In the genomic region with DNA sequence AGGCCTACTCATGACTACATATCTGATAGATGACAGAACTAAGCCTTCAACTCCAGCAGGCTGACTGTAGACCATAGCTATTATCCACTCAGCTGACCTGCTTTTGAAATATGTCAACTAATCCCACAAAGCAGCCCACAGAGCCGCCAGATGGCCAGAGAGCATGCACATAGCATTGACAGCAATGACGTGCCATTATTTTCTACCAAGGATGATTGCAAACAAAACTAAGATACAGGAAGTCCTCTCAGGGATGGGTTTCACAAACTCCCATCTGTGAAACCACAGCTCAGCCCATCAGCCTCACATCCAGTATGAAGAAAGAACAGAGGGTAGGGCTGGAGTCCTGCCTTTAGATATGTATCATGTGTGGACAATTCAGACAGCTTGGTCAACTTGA, we compare ENCODE assay signal across 15 mouse cellular contexts. TPM values are rescaled to one million over a fixed set of nuclear protein-coding genes. Genes with fewer than 3 reads are reported as not detected.
DNase-seq lines count a peak whose midpoint lies in the region; ATAC-seq lines count a peak whose summit lies in the region.
"Had no signal": no experiment of that assay in that cellular context is flagged by ENCODE, and none has a peak within 500 bp of the region (broad histone marks: within the 10 kb centered on the region; RNA-seq: fewer than 3 reads in every experiment).

No protein-coding gene starts in this region.

- peak; percentile 5 for DNase-seq in cerebellum, adult 9-10 months
- DNase-seq in cerebellum, adult 11-12 months, result no peak
- peak; percentile 56 for DNase-seq in 3T3-L1 (ENCODE audit: low read depth, low spot score)
- DNase-seq in monocyte, adult 2 months (ENCODE audit: low read depth in 1 of 2, low spot score in 2 of 2), result peak; percentile 19 to 39
- DNase-seq in gastrocnemius, postnatal 14 days, result no peak
- DNase-seq in adrenal gland, postnatal 4 days (ENCODE audit: low spot score in 2 of 2), result no peak
- DNase-seq in spleen, postnatal 14 days (ENCODE audit: low spot score in 2 of 2), result no peak
- DNase-seq: adrenal gland, postnatal 25 days; heart, adult 2 months; heart, postnatal 10 days; layer of hippocampus, adult 9-11 months; thymus, postnatal 14 days had no signal

- intact Hi-C loops in gastrocnemius, postnatal 14 days (cut with DNase I; ENCODE audit: low total_unique reads), result no loop called here

- ATAC-seq in hematopoietic stem cell, adult 5-6 weeks (replicated peaks in 1 of 2; ENCODE audit: insufficient read depth in 1 of 2, low FRiP score in 2 of 2, low TSS enrichment in 1 of 2, low read depth in 1 of 2, poor library complexity in 2 of 2, severe bottlenecking in 2 of 2), result peak; percentile 32 to 53; a peak in 2 of 4 replicates
- ATAC-seq: hindbrain, embryonic 16.5 days had no signal

RNA-seq across cellular contexts. Expression of a gene that starts 39.8 kb away (rescaled TPM):
- total RNA-seq in hematopoietic stem cell, adult 5-6 weeks (2017), result 16.3 and 16.8 TPM in 2 replicates
- total RNA-seq in gastrocnemius, postnatal 14 days (2021), result under 1 TPM in 1 of 2 experiments, not detected in 1; 0.20 TPM
- total RNA-seq in adrenal gland, postnatal 4 days (2021), result 1 to 10 TPM; 1.0 to 1.8 TPM
- total RNA-seq: MEL had no signal

Comparison
In these comparisons a context has a peak if more than half of its experiments do, and no peak if none do; other contexts are left out.
1. DNase-seq: peak in cerebellum, adult 9-10 months (single experiment), 3T3-L1 (single experiment) and monocyte, adult 2 months (2 of 2); none in cerebellum, adult 11-12 months (single experiment), gastrocnemius, postnatal 14 days (single experiment), adrenal gland, postnatal 4 days (0 of 2) and spleen, postnatal 14 days (0 of 2).